In genomic region chr13:99696559-99696890, GRCm38 (mm10) we compare ENCODE assay signal across 10 mouse cellular contexts.
A peak's percentile ranks its signal among the peaks of the same experiment; 100 is the strongest.
DNase-seq lines count a peak whose midpoint lies in the region; ATAC-seq lines count a peak whose summit lies in the region.
"Had no signal": no experiment of that assay in that cellular context is flagged by ENCODE, and none has a peak within 500 bp of the region (broad histone marks: within the 10 kb centered on the region; RNA-seq: fewer than 3 reads in every experiment).

No protein-coding gene starts in this region.

- ATAC-seq in hindbrain, embryonic 14.5 days (ENCODE audit: low FRiP score) = no peak
- no peak for ATAC-seq in hindbrain, embryonic 12.5 days (ENCODE audit: low FRiP score)
- ATAC-seq in midbrain, embryonic 12.5 days (ENCODE audit: low FRiP score, low read depth) = no peak
- no peak for ATAC-seq in midbrain, embryonic 14.5 days (ENCODE audit: low FRiP score, low TSS enrichment)
- ATAC-seq: liver, postnatal 0 days had no signal

- H3K9ac ChIP-seq in hindbrain, embryonic 14.5 days = no peak overlapping the region
- no peak overlapping the region for H3K9ac ChIP-seq in hindbrain, embryonic 12.5 days
- no peak overlapping the region for H3K9ac ChIP-seq in midbrain, embryonic 12.5 days (replicated peaks)
- H3K9ac ChIP-seq in midbrain, embryonic 14.5 days (replicated peaks; ENCODE audit: low read length) = no peak overlapping the region
- H3K9ac ChIP-seq: liver, postnatal 0 days had no signal

- H3K27me3 ChIP-seq in hindbrain, embryonic 14.5 days (ENCODE audit: control insufficient read depth, insufficient read depth, low read length) = no peaks in the 10 kb centered on the region
- no peaks in the 10 kb centered on the region for H3K27me3 ChIP-seq in hindbrain, embryonic 12.5 days
- H3K27me3 ChIP-seq in midbrain, embryonic 12.5 days = 0 out of 2 replicates have a peak, but pooled peaks cover 3% of the 10 kb centered on the region
- no peaks in the 10 kb centered on the region for H3K27me3 ChIP-seq in midbrain, embryonic 14.5 days (ENCODE audit: control insufficient read depth, insufficient read depth, low read length)
- H3K27me3 ChIP-seq: megakaryocyte, embryonic 14.5 days had no signal

- H3K4me3 ChIP-seq in hindbrain, embryonic 14.5 days (replicated peaks; ENCODE audit: low read length) = no peak overlapping the region
- no peak overlapping the region for H3K4me3 ChIP-seq in hindbrain, embryonic 12.5 days
- no peak overlapping the region for H3K4me3 ChIP-seq in midbrain, embryonic 12.5 days
- H3K4me3 ChIP-seq in midbrain, embryonic 14.5 days (replicated peaks; ENCODE audit: low read depth, low read length) = no peak overlapping the region
- H3K4me3 ChIP-seq: megakaryocyte, embryonic 14.5 days had no signal

- H3K4me2 ChIP-seq in hindbrain, embryonic 14.5 days (replicated peaks) = no peak overlapping the region
- no peak overlapping the region for H3K4me2 ChIP-seq in hindbrain, embryonic 12.5 days (replicated peaks)
- H3K4me2 ChIP-seq in midbrain, embryonic 12.5 days (replicated peaks) = no peak overlapping the region
- no peak overlapping the region for H3K4me2 ChIP-seq in midbrain, embryonic 14.5 days (ENCODE audit: low read length)

- no peaks in the 10 kb centered on the region for H3K4me1 ChIP-seq in hindbrain, embryonic 14.5 days (replicated peaks; ENCODE audit: control insufficient read depth, insufficient read depth, low read length)
- H3K4me1 ChIP-seq in hindbrain, embryonic 12.5 days = no peaks in the 10 kb centered on the region
- peaks cover 6% of the 10 kb centered on the region for H3K4me1 ChIP-seq in midbrain, embryonic 12.5 days
- peaks cover 6% of the 10 kb centered on the region; the same call in 1 of the 2 replicates for H3K4me1 ChIP-seq in midbrain, embryonic 14.5 days (ENCODE audit: control insufficient read depth, insufficient read depth, low read length)
- H3K4me1 ChIP-seq: megakaryocyte, embryonic 14.5 days had no signal

- WGBS in hindbrain, embryonic 14.5 days = 62% methylated on average over 3 of the region's 3 CpGs
- WGBS in hindbrain, embryonic 12.5 days = 74% methylated on average over 3 of the region's 3 CpGs
- 58% methylated on average over 3 of the region's 3 CpGs for WGBS in midbrain, embryonic 12.5 days
- 33% methylated on average over 3 of the region's 3 CpGs for WGBS in midbrain, embryonic 14.5 days

- no peaks in the 10 kb centered on the region for H3K36me3 ChIP-seq in hindbrain, embryonic 14.5 days (replicated peaks; ENCODE audit: control insufficient read depth, insufficient read depth)
- no peaks in the 10 kb centered on the region for H3K36me3 ChIP-seq in hindbrain, embryonic 12.5 days
- no peaks in the 10 kb centered on the region for H3K36me3 ChIP-seq in midbrain, embryonic 12.5 days
- no peaks in the 10 kb centered on the region for H3K36me3 ChIP-seq in midbrain, embryonic 14.5 days (ENCODE audit: control insufficient read depth, insufficient read depth, low read length)

- peak; percentile 42 for DNase-seq in adrenal gland, adult 2 months
- DNase-seq in adrenal gland, postnatal 4 days (ENCODE audit: low spot score in 2 of 2) = no peak
- no peak for DNase-seq in hindbrain, embryonic 14.5 days (ENCODE audit: low spot score)
- no peak for DNase-seq in midbrain, embryonic 14.5 days
- peak; percentile 25 for DNase-seq in mesoderm, embryonic 11.5 days (ENCODE audit: low read depth, low spot score)
- DNase-seq in layer of hippocampus, postnatal 36 days = no peak
- DNase-seq: liver, postnatal 0 days had no signal

- 0 out of 2 replicates have a peak overlapping the region, but pooled peaks have one; percentile 0 for H3K27ac ChIP-seq in hindbrain, embryonic 14.5 days
- H3K27ac ChIP-seq in hindbrain, embryonic 12.5 days = no peak overlapping the region
- H3K27ac ChIP-seq in midbrain, embryonic 12.5 days (replicated peaks) = peak overlapping the region; percentile 3; the same call in 1 of the 2 replicates
- H3K27ac ChIP-seq in midbrain, embryonic 14.5 days (replicated peaks; ENCODE audit: low read depth, low read length) = no peak overlapping the region

- H3K9me3 ChIP-seq in hindbrain, embryonic 14.5 days (ENCODE audit: control insufficient read depth, low read length) = no peaks in the 10 kb centered on the region
- no peaks in the 10 kb centered on the region for H3K9me3 ChIP-seq in hindbrain, embryonic 12.5 days (replicated peaks)
- H3K9me3 ChIP-seq in midbrain, embryonic 12.5 days = no peaks in the 10 kb centered on the region
- H3K9me3 ChIP-seq in midbrain, embryonic 14.5 days (ENCODE audit: control insufficient read depth, low read length) = no peaks in the 10 kb centered on the region

Comparison
In these comparisons a context has a peak if more than half of its experiments do, and no peak if none do; other contexts are left out.
1. DNase-seq: peak in adrenal gland, adult 2 months (single experiment) and mesoderm, embryonic 11.5 days (single experiment); none in adrenal gland, postnatal 4 days (0 of 2), hindbrain, embryonic 14.5 days (single experiment), midbrain, embryonic 14.5 days (single experiment) and layer of hippocampus, postnatal 36 days (0 of 2).
2. H3K27ac ChIP-seq: peak in hindbrain, embryonic 14.5 days (single experiment) and midbrain, embryonic 12.5 days (single experiment); none in hindbrain, embryonic 12.5 days (single experiment) and midbrain, embryonic 14.5 days (single experiment).